Mouse (Mus musculus): Measurements from ENCODE around the gene Ran. TPM values are rescaled to one million over a fixed set of nuclear protein-coding genes. Genes with fewer than 3 reads are reported as not detected.

Ran gene
- polyA plus RNA-seq, 1 experiment from 2014 or later: 373 TPM

DNA sequence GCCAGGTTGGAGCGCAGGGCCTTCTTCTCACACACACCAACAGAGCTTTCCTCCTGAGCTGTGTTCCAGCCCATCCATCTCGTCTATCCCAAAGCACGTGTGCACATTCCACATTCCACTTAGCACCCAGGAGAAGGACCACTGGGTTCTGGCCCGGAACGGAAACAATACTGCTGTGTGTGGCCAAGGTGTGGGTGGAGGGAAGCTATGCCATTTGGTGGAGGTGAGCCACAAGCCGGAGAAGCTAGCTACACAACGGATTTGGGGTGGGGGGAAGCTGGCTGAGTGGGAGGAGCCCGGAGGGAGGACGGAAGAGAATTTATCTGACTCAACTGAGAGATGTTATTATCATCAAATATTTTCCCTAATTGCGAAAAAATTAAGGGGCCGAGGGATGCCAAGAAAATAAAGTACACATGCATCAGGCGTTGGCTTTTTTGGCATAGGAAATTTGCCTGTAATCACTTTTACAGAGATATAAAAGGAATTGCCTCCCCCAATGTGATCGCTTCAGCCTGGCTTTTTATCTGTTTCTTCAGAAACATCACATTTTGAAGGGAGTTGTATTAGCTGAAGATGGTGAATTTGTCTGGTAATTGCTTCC lies 47.5 kb downstream of the Ran start:
- H3K9me3 ChIP-seq: no peaks in the 10 kb centered on the region
- 86% methylated on average over 13 of the region's 13 CpGs for WGBS
- no peak overlapping the region for H3K9ac ChIP-seq
- H3K4me3 ChIP-seq: no peak overlapping the region
- no peak overlapping the region for H3K27ac ChIP-seq (replicated peaks)
- H3K4me2 ChIP-seq: no peak overlapping the region
- no peaks in the 10 kb centered on the region for H3K27me3 ChIP-seq
- ATAC-seq (ENCODE audit: low read depth): no peak
- no peaks in the 10 kb centered on the region for H3K36me3 ChIP-seq
- peaks cover 19% of the 10 kb centered on the region for H3K4me1 ChIP-seq (replicated peaks)

DNA sequence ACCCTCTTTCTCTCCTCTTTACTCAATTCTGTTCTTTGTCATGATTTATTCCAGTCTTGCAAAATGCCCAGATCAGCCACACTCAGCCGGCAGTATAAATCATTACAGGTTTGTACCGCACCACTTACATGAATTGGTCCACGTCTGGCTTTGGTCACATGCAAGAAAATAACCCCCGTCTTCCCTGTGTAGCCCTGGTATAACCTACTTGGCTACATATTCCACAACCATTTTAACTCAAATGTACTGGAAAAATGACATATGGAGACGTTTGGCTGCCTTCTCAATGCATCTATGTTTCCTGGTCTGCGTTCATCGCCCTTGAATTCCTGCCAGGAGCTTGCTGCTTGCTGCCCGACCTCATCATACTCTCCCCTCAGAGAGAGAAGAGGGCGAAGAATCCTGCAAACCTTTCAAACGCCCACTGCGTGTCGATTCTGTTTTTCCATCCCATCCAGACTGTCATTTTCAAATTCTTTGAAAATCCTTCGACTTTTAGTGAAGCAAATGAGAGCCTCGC lies 52.0 kb downstream of the Ran start:
- H3K27ac ChIP-seq (replicated peaks): no peak overlapping the region; the same call in 1 of the 2 replicates
- ATAC-seq (ENCODE audit: low read depth): no peak

DNA sequence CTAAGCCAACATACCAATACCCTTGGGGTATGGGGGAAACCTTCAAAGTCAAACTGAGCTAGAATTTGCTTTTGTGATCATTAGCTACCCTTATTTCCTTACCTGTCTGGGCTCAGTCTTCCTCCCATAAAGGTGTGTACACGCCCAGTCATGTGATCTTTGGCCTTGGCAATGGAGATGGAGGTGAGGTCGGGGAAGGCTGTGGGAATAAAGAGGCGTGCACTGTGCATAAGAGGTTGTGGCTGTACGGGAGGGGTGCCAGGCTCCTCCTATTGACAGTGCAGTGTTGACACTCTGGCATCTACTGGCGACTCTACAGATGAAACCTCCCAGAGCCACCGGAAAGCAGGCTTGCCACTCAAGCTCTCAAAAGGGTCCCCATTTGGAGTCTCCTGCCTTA lies 53.5 kb downstream of the Ran start:
- Histone ChIP-seq H3K36me3 (no peaks in the 10 kb centered on the region), H3K4me2 (no peak overlapping the region), H3K9me3 (no peaks in the 10 kb centered on the region), H3K9ac (no peak overlapping the region), H3K27me3 (no peaks in the 10 kb centered on the region), H3K27ac (replicated peaks) (no peak overlapping the region), H3K4me1 (replicated peaks) (peaks cover 15% of the 10 kb centered on the region), H3K4me3 (no peak overlapping the region)
- WGBS: 79% methylated on average over 6 of the region's 6 CpGs
- ATAC-seq (ENCODE audit: low read depth): no peak

More for the DNA sequence above, 52.0 kb downstream of the Ran start:
- no peaks in the 10 kb centered on the region for H3K9me3 ChIP-seq
- H3K9ac ChIP-seq: no peak overlapping the region
- H3K4me2 ChIP-seq: no peak overlapping the region
- H3K27me3 ChIP-seq: no peaks in the 10 kb centered on the region
- H3K4me3 ChIP-seq: no peak overlapping the region
- H3K36me3 ChIP-seq: no peaks in the 10 kb centered on the region
- 61% methylated on average over 14 of the region's 14 CpGs for WGBS
- H3K4me1 ChIP-seq (replicated peaks): peaks cover 15% of the 10 kb centered on the region

Other genes starting within 250 kb of the Ran start
- 4.7 and 5.2 TPM in 2 replicates for gene Rimbp2, start 66.6 kb upstream of the Ran start, polyA plus RNA-seq (2015; fragmentation: Nextera tagmentation; extraction: Ambion mirVana)
- 36.2 and 38.6 TPM in 2 replicates for gene Stx2, start 11.5 kb upstream of the Ran start, polyA plus RNA-seq (2015; fragmentation: Nextera tagmentation; extraction: Ambion mirVana)
- gene Adgrd1, start 76.7 kb downstream of the Ran start, polyA plus RNA-seq (2015; fragmentation: Nextera tagmentation; extraction: Ambion mirVana): 0.33 and 0.38 TPM in 2 replicates